Mouse (Mus musculus): Measurements from ENCODE around the gene Dnajc14. TPM values are rescaled to one million over a fixed set of nuclear protein-coding genes. Genes with fewer than 3 reads are reported as not detected.

Gene Dnajc14
- total RNA-seq, 2 experiments from 2014 or later = 68.1 to 68.6 TPM

Other genes starting within 250 kb of the Dnajc14 start
- gene Pa2g4, start 238.1 kb upstream of the Dnajc14 start, total RNA-seq (2021) = 10 to 100 TPM; 67.1 to 68.6 TPM
- 1 to 10 TPM; 3.3 to 4.9 TPM for gene Erbb3, start 214.4 kb upstream of the Dnajc14 start, total RNA-seq (2021)
- gene Rps26, start 177.3 kb upstream of the Dnajc14 start, total RNA-seq (2021) = 100 to 1,000 TPM; 299 to 305 TPM
- 10 to 100 TPM; 15.4 to 15.9 TPM for gene Ikzf4, start 158.1 kb upstream of the Dnajc14 start, total RNA-seq (2021)
- gene Suox, start 130.0 kb upstream of the Dnajc14 start, total RNA-seq (2021) = 10 to 100 TPM; 11.2 to 11.8 TPM
- gene Rab5b, start 107.8 kb upstream of the Dnajc14 start, total RNA-seq (2021) = 100 to 1,000 TPM; 117 to 123 TPM
- gene Pmel, start 99.9 kb upstream of the Dnajc14 start, total RNA-seq (2021) = 1 to 10 TPM in 1 of 2 experiments, under 1 TPM in 1; 0.97 to 1.2 TPM
- gene Cdk2, start 99.0 kb upstream of the Dnajc14 start, total RNA-seq (2021) = 1 to 10 TPM; 4.7 to 5.1 TPM
- gene Dgka, start 59.2 kb upstream of the Dnajc14 start, total RNA-seq (2021) = 1 to 10 TPM; 4.8 to 6.3 TPM
- 10 to 100 TPM; 30.7 to 32.7 TPM for gene Pym1, start 56.2 kb upstream of the Dnajc14 start, total RNA-seq (2021)
- gene Mmp19, start 13.2 kb upstream of the Dnajc14 start, total RNA-seq (2021) = under 1 TPM; 0.77 to 0.80 TPM
- gene Tmem198b, start 308 bp downstream of the Dnajc14 start, total RNA-seq (2021) = 10 to 100 TPM; 10.4 to 11.6 TPM
- gene Sarnp, start 13.3 kb downstream of the Dnajc14 start, total RNA-seq (2021) = 10 to 100 TPM; 38.9 to 41.7 TPM
- 1 to 10 TPM; 5.6 to 7.2 TPM for gene Ormdl2, start 17.6 kb downstream of the Dnajc14 start, total RNA-seq (2021)
- 10 to 100 TPM; 11.6 to 15.7 TPM for gene Gdf11, start 87.7 kb downstream of the Dnajc14 start, total RNA-seq (2021)
- 10 to 100 TPM; 55.4 to 61.0 TPM for gene Cd63, start 96.9 kb downstream of the Dnajc14 start, total RNA-seq (2021)
- 1 to 10 TPM; 4.8 to 5.1 TPM for gene Rdh5, start 118.8 kb downstream of the Dnajc14 start, total RNA-seq (2021)
- gene Bloc1s1, start 120.0 kb downstream of the Dnajc14 start, total RNA-seq (2021) = 10 to 100 TPM; 71.5 to 78.7 TPM
- gene Itga7, start 129.8 kb downstream of the Dnajc14 start, total RNA-seq (2021) = 10 to 100 TPM; 15.6 to 17.6 TPM
- not detected for gene Mettl7b, start 156.9 kb downstream of the Dnajc14 start, total RNA-seq (2021)
- not detected for gene Olfr9, start 185.4 kb downstream of the Dnajc14 start, total RNA-seq (2021)
- not detected for gene Olfr763, start 206.7 kb downstream of the Dnajc14 start, total RNA-seq (2021)
- not detected for gene Olfr764-ps1, start 235.8 kb downstream of the Dnajc14 start, total RNA-seq (2021)
- gene Olfr765, start 245.9 kb downstream of the Dnajc14 start, total RNA-seq (2021) = not detected

Data from left cerebral cortex, postnatal 14 days (tissue).